Mouse (Mus musculus) small intestine, adult 2 months (tissue): ENCODE measurements around the gene Snx22. TPM values are rescaled to one million over a fixed set of nuclear protein-coding genes. Genes with fewer than 3 reads are reported as not detected.

Experiments
- H3K27ac ChIP-seq: fragments of 200-500 bp; 2 replicates; pipeline ENCODE4 v1.5.1; 2012; ENCODE audit warnings: low read depth, low read length, control low read depth, inconsistent platforms; ENCODE audit not compliant: insufficient read depth
- H3K27me3 ChIP-seq: fragments of 200-500 bp; 2 replicates; pipeline ENCODE4 v1.6.1; 2012; ENCODE audit warnings: mild to moderate bottlenecking, moderate library complexity, low read length, inconsistent platforms; ENCODE audit not compliant: control insufficient read depth, insufficient read depth
- H3K36me3 ChIP-seq: fragments of 200-500 bp; 2 replicates; pipeline ENCODE4 v1.6.1; 2012; ENCODE audit warnings: mild to moderate bottlenecking, low read length, control low read depth, inconsistent platforms; ENCODE audit not compliant: control insufficient read depth, insufficient read depth
- H3K4me1 ChIP-seq: fragments of 200-500 bp; 2 replicates; pipeline ENCODE4 v1.6.1; 2012; ENCODE audit warnings: low read length, inconsistent platforms, mixed read lengths; ENCODE audit not compliant: control insufficient read depth, insufficient read depth, insufficient read length
- H3K4me3 ChIP-seq: fragments of 200-500 bp; 2 replicates; pipeline ENCODE4 v1.5.1; 2012; ENCODE audit warnings: low read depth, mild to moderate bottlenecking, control low read depth, inconsistent platforms, low read length, moderate library complexity
- CTCF ChIP-seq: fragments of 200-500 bp; IDR thresholded peaks from 2 replicates; pipeline ENCODE4 v1.5.1; 2012; ENCODE audit warnings: low read depth, mild to moderate bottlenecking, control low read depth, inconsistent platforms, low read length, moderate library complexity, mixed read lengths; ENCODE audit not compliant: insufficient replicate concordance, insufficient read length; ENCODE audit errors: extremely low read depth
- POLR2A ChIP-seq: fragments of 200-500 bp; IDR thresholded peaks from 2 replicates; pipeline ENCODE4 v1.6.1; 2012; ENCODE audit warnings: low read depth, mild to moderate bottlenecking, control low read depth, inconsistent platforms, low read length, moderate library complexity
- WGBS: fragments of 180-500 bp; shearing (Covaris S2); methylation state at CpG from one replicate; pipeline ENCODE4 v1.1.7; 2018; 5-methylcytosine and 5-hydroxymethylcytosine counted together
- polyA plus RNA-seq: library from polyadenylated mRNA; depleted of rRNA; stranded (reverse); fragments of >200 nt; gene quantifications from 2 replicates; pipeline ENCODE4 v1.2.3, GENCODE M21; 2012

Snx22 gene
- polyA plus RNA-seq, 1 experiment, result 0.91 TPM

DNA sequence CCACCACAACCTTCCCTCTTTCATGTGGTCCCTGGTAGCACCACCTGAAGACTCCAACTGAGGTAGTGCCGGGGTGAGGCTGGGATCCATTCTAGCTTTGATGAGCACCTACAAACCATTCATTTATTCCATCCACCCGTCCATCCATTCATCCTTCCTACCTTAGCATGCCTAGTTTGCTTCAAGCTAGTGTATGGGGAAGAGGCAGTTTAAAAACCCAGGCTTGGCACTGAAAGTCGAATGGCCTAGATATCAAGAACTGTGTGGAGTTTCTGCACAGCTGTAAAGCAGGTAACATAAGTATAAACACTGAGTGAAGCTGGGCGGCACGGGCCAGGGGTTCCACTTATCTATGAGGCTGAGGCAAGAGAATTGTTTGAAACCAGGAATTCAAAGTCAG is 632 bp upstream of the Snx22 start:
- Histone ChIP-seq H3K27ac (no peak overlapping the region), H3K36me3 (peaks cover 21% of the 10 kb centered on the region), H3K4me3 (no peak overlapping the region), H3K4me1 (peaks cover 5% of the 10 kb centered on the region), H3K27me3 (no peaks in the 10 kb centered on the region; the same call in 1 of the 2 replicates)
- TF ChIP-seq POLR2A (no peak), CTCF (no peak)
- 84% methylated on average over 5 of the region's 5 CpGs for WGBS

DNA sequence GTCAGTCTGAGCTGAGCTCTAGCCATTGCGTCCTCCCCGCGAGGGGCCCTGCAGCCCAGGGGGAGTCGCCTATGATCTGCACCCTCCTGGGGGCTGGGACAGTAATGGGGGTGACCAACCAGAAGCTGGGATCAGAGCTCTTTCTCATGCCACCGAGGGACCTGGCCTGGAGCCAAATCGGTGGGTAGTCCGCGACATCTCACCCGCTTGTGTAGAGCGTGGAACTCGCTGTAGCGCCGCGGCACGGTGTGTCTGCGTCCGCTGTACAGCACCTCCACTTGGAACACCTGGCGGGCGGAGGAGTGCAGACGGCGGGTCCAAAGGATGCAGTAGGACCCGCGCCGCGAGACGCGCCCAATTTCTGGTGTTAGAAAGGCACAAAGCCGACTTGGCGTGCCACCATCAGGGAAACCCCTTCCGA is 538 bp downstream of the Snx22 start:
- TF ChIP-seq CTCF, result no peak
- no peak for TF ChIP-seq POLR2A
- Histone ChIP-seq H3K4me1 (peaks cover 5% of the 10 kb centered on the region), H3K4me3 (peak overlapping the region; percentile 63), H3K27me3 (no peaks in the 10 kb centered on the region; the same call in 1 of the 2 replicates), H3K36me3 (peaks cover 29% of the 10 kb centered on the region), H3K27ac (no peak overlapping the region)
- WGBS, result 2% methylated on average over 30 of the region's 30 CpGs

DNA sequence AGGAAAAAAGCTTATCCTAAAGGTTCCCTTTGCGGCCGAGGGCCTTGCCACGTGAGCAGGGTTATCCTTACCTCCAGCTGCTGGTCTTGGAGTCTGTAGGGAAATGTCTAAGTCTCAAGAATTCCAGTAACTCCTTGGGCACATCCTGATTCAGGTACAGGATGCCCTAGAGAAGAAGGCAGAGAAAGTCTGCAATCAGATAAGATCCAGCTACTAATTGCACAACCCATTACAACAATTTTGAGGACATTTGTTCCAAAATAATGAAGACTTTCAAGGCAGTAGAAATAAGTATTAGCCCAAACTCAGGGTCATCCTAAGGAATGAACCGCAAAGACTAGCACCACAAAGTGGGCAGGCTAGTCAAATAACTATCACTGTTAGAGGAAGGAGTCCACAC is 1.5 kb downstream of the Snx22 start:
- 83% methylated on average over 4 of the region's 4 CpGs for WGBS
- TF ChIP-seq POLR2A, result no peak
- no peak for TF ChIP-seq CTCF
- Histone ChIP-seq H3K27ac (no peak overlapping the region), H3K4me1 (peaks cover 5% of the 10 kb centered on the region), H3K4me3 (no peak overlapping the region), H3K27me3 (no peaks in the 10 kb centered on the region; the same call in 1 of the 2 replicates), H3K36me3 (peaks cover 37% of the 10 kb centered on the region)

DNA sequence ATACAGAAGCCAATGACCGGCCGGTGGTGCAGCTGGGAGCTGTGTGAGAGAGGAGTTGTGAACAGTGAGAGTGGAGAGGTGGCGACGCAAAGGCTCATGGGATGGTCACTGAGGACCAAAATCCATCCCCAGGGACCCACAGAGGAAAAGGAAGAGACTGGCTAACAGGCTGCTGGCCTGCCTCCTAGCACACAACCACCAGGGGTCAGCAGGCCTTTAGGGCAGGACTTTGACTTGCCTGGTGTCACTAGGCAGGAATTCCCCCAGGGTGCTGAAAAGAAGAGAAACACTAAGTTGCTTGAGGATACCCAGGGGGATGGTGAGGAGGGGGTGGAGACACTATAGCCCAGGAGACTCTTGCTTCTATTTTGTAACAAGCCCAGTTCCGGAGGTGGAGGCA is 2.0 kb downstream of the Snx22 start:
- Histone ChIP-seq H3K27me3 (no peaks in the 10 kb centered on the region; the same call in 1 of the 2 replicates), H3K36me3 (peaks cover 42% of the 10 kb centered on the region), H3K27ac (no peak overlapping the region), H3K4me1 (peaks cover 5% of the 10 kb centered on the region), H3K4me3 (no peak overlapping the region)
- 75% methylated on average over 5 of the region's 5 CpGs for WGBS
- 0 out of 2 replicates have a peak, but pooled peaks have one; percentile 20 for TF ChIP-seq POLR2A
- peak; percentile 56; the same call in 1 of the 2 replicates for TF ChIP-seq CTCF

DNA sequence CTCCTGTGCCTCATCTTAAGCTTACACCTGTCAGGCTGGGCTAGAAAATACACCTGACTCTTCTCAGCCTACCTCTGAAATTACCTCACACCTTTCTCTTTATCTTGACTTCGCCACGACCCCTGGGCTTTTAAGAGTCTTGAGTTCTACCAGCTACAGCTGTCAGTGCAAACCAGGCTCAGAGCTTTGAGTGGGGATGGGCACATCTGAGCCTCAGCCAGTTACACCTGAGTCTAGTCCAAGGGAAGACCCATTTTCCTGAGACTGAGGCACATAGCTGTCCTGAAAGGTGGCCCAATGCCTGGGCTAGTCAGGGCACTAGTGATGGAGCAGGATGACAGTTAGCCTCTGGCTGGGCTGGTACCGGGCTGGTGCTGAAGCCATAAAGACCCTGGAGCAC is 2.7 kb downstream of the Snx22 start:
- Histone ChIP-seq H3K36me3 (peaks cover 44% of the 10 kb centered on the region), H3K4me1 (peaks cover 5% of the 10 kb centered on the region), H3K4me3 (no peak overlapping the region), H3K27ac (no peak overlapping the region), H3K27me3 (no peaks in the 10 kb centered on the region; the same call in 1 of the 2 replicates)
- TF ChIP-seq CTCF, result no peak
- no peak for TF ChIP-seq POLR2A
- 80% methylated on average over 3 of the region's 3 CpGs for WGBS

DNA sequence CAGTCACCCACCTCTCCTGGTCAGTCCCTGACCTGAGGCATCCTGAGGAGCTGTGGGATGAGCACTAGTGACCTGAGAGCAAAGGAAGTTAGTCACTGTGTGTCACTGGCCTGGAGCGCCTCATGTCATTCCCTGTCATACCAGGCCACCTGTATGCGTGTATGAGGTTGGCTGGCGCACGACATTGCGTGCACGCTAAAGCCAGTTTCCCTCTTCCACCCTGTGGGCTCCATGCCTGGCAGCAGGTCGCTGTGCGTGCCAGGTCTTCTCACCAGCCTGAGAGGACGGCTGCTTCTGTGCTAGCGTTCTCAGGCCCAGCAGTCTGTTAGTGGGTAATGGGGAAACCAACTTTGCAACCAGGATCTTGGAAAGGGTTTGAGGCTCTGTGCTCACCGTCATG is 5.2 kb downstream of the Snx22 start:
- TF ChIP-seq CTCF, result no peak
- no peak for TF ChIP-seq POLR2A
- H3K36me3 ChIP-seq, result peaks cover 44% of the 10 kb centered on the region
- H3K27me3 ChIP-seq, result no peaks in the 10 kb centered on the region; the same call in 1 of the 2 replicates
- H3K4me1 ChIP-seq, result peaks cover 11% of the 10 kb centered on the region
- H3K4me3 ChIP-seq, result no peak overlapping the region
- H3K27ac ChIP-seq, result no peak overlapping the region
- 95% methylated on average over 11 of the region's 11 CpGs for WGBS

DNA sequence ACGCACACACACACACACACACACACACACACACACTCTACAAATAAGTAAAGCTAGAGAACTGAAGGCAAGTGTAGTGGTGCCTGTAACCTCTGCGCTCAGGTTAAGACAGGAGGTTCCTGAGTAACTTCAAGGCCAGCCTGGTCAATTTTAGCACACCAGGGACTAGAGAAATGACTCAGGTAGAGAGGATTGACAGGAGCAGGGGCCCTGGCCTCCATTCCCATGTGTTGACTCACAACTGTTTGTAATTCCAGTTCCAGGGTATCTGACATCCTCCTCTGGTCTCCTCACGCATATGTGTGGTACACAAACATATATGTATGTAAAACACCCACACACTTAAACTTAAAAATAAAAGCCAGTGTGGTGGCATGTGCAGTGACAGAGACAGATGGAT is 6.1 kb downstream of the Snx22 start:
- H3K27ac ChIP-seq, result no peak overlapping the region
- peaks cover 9% of the 10 kb centered on the region; the same call in 1 of the 2 replicates for H3K4me1 ChIP-seq
- 92% methylated on average over 3 of the region's 3 CpGs for WGBS
- no peaks in the 10 kb centered on the region for H3K27me3 ChIP-seq
- peaks cover 44% of the 10 kb centered on the region for H3K36me3 ChIP-seq
- H3K4me3 ChIP-seq, result no peak overlapping the region
- TF ChIP-seq POLR2A (no peak), CTCF (no peak)

DNA sequence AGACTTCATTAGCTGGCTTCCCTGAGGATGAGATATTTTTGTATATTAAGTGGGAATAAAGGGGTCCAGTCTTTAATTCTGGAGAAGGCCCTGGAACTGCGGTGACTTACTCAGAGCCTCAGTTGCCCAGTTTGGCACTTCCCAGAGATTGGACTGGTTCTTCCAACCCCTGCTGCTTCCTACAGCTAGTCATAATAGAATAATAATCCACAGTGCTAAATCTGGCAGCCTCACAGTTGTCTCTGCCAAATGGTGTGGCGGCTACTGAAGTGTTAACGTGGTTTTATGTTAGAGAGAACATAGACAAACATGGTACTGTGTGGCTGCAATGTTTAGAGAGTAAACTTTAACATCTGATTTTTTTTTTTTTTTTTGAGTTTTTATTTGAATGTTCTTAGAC is 7.9 kb downstream of the Snx22 start:
- peaks cover 9% of the 10 kb centered on the region; the same call in 1 of the 2 replicates for H3K4me1 ChIP-seq
- TF ChIP-seq CTCF (no peak), POLR2A (no peak)
- peaks cover 37% of the 10 kb centered on the region for H3K36me3 ChIP-seq
- no peak overlapping the region for H3K27ac ChIP-seq
- WGBS, result 74% methylated on average over 3 of the region's 3 CpGs
- H3K4me3 ChIP-seq, result no peak overlapping the region
- H3K27me3 ChIP-seq, result no peaks in the 10 kb centered on the region
